Mouse (Mus musculus): ENCODE results near the gene Ccdc88c.

Ccdc88c gene

DNA sequence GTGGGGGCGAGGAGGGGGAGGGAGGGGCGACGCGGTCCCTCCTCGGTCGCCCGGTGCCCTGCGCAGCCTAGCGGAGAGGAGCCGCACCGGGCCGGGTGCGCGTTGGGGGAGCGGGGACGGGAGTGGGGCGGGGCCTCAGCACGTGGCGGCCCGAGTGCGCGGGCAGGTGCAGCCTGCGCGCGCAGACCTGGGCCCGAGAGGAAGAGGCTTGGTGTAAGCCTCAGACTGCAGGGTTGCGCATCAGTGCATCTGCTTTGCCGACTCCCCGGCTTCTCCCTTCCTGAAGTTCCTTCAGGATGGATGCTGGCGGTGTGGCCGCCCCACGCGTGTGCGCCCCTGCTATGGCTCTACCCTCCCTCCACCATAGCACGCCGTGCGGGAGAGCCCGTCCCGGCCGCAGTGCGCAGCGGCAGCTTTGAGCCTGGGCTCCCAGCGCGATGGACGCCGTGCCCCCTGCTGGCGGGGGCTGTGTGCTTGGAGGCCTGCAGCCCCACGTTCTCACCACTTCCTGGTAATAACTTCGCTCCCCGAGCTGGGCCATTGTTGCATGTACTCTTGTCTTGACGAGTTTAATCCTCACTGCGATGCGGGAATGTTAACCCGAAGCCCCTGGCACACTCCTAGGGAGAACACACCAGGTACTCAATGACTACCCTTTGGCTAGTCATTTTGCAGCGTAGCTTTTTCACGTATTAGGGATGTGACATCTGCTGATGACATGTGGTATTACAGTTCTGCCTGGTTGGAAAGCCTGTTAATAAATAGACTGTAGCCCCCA is at the start of gene Ccdc88c:
Gene Ccdc88c, minus strand, starts transcription at position 103 of the 778 bp plus-strand sequence.
- DNase-seq (ENCODE audit: low read depth, low spot score) = peak; percentile 87

DNA sequence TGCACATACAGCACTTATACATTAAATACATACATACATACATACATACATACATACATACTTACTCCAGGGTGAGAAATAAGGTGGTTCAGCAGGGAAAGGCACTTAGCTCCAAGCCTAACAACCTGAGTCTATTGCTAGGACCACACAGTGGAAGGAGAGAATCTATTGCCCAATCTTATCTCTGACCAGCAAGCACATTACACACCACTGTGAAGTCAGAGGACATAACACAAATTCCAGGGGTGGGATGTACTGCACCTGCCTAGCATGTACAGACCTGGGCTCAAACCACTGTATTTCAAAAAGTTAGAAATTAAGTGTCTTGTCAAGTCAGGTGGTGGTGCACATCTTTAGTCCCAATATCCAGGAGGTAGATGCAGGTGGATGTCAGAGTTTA is 49.1 kb upstream of the Ccdc88c start:
- DNase-seq (ENCODE audit: low read depth, low spot score) = no peak

DNA sequence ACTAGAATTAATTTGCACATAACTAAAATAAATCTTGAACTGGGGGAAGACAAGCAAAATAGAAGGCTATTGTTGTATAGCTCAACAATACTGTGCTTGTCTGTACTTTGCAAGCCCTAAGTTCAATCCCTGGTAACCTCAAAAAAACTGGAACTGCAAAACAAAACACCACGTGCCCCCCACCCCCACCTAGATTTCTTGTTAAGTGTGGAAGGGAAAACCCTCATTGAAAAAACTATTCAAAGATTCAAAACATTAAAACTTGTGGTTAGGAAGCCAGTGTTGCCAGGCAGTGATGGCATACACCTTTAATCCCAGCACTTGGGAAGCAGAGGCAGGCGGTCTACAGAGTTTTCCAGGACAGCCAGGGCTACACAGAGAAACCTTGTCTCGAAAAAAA is 46.6 kb upstream of the Ccdc88c start:
- DNase-seq (ENCODE audit: low read depth, low spot score) = no peak

DNA sequence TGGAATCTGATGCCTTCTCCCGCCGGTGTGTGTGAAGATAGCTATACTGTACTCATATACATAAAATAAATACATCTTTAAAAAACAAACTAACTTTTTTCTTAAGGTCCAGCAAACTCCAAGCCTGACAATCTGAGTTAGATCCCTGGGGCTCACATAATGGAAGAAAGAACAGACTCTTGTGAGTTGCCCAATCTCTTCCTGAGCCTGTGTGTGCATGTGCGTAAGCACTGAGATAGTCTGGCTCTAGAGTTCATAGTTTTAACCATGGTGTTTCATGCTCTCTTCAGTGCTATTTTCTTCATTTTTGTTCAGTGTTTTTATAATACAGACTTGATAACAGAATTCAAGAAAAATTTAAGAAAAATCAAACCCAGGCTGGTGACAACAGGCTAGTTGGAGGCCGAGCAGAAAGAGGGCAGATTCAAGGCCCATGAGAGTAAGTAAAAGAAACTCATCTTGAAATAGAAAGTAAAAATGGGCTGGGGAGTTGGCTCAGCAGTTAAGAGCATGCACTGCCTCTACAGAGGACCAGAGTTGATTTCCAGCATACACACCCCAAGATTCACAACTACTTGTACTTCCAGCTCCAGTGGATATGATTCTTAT is 46.1 kb upstream of the Ccdc88c start:
- no peak for DNase-seq (ENCODE audit: low read depth, low spot score)

DNA sequence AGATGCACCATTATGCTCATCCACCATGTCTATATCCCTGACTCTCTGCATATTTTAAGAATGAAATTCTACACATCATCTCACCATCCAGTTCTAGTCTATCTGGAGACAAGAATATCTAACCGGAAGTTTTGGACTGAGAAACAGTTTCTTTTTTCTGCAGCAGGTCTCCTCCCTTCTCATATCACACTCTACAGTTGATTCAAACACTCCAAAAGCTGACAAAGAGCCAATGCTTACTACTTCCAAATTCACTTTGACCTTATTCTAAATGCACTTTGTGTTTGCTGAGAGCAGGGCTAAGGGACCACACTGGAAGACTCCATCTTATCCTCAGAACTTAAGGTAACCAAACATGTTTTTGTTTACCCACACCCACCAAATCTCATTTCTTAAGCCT is 41.0 kb upstream of the Ccdc88c start:
- DNase-seq (ENCODE audit: low read depth, low spot score) = no peak

DNA sequence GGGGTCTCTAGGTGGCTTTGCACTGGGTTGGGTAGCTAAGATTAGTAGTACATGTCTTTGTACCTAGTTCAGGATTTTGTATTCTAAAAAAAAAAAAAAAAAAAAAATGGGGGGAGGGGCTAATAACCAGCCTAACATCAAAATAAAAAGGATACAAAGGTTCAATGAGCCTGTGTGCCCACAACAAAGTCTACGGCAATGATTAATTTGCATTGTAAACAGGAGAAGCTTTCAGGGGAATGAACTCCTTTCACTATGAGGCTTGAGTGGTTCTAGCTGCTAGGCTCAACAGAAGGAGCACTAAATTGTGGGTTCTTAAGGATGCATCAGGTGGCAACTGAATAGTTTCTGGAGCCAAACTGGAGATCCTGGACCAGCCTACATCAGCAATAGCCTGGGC is 37.5 kb upstream of the Ccdc88c start:
- no peak for DNase-seq (ENCODE audit: low read depth, low spot score)

DNA sequence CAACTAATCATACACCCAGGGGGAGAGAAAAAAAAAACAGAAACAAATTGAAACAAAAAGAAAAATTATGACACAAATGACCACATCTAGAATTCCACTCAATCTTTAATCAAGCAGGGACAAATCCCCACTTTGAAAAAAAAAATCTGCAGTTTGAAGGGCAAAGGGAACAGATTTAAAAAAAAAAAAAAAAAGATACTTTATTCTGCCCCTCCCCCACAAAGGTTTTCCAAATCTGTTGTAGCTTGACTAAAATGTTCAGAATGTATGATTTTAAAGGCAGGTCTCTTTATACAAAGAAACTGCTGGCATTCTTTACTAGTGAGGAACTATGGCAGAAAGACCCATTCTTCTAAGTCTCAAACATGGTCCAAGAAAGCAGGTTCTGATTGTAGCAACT is 11.1 kb upstream of the Ccdc88c start:
- no peak for DNase-seq (ENCODE audit: low read depth, low spot score)

DNA sequence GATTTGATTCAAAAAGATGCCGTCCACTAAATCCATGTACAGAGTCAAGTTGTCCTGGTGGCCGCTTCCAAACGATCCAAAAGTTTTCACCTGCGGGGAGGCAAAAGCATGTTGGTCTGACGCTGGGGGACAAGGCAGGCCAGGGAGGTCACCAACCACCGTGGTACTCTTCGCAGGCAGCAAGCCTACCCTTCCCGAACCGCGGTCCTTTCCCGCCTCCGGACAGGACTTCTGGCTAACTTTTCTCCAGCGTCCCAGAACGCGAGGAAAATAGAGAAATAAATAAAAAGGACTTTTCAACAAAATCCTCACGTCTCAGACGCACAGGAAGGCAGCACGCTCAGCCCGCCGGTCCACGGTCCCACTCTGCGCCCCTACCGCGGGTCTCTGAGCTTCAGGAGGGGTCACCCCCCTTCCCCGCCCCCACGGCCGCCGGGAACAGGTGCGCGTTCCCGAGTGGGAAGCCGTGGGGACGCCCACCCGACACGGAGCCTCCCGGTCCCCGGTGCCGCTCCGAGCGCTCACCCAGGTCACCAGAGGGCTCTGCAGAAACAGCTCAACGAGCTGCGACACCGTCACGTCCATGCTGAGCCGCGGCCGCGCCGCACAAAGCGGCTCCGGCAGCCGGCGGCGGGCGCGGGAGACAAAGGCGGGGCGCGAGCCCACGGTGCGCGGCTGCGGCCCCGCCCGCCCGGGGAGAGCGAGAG is 456 bp downstream of the Ccdc88c start:
- DNase-seq (ENCODE audit: low read depth, low spot score) = no peak

DNA sequence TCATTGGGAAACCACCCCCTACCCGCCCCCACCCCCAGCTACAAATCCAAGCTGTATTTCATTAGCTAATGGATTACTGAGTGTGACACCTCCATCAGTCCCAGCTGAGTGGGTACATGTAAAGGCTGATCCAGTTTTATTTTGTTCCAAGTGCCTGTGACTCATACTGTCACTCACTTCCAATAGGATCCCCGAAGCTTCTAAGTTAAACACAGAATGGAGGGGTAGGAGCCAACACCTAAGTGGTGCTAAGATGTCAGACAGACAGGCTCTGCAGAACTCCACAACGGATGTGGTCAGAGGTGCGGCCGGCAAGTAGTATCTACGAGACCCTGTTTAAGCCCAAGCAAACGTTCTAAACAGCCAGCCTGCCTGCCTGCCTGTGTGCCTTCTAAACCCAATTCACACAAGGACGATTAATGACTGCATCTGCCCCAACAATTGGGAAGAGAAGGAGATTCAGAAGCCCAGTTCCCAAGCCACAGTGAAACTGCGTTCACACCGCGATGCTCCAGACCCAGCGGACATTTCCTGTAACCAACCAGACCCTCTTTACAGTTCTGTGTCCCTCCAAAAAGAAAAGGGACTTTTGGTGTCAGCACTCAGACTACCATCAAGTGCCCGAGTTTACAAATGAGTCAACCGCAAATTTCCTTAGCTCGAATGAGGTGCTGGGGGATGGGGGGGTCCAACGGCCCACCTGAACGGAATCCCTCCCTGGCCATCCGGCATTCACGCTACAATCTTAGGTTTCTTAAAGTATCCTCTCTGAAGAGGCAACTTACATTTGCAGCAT is 1.2 kb downstream of the Ccdc88c start:
- DNase-seq (ENCODE audit: low read depth, low spot score) = peak; percentile 80

DNA sequence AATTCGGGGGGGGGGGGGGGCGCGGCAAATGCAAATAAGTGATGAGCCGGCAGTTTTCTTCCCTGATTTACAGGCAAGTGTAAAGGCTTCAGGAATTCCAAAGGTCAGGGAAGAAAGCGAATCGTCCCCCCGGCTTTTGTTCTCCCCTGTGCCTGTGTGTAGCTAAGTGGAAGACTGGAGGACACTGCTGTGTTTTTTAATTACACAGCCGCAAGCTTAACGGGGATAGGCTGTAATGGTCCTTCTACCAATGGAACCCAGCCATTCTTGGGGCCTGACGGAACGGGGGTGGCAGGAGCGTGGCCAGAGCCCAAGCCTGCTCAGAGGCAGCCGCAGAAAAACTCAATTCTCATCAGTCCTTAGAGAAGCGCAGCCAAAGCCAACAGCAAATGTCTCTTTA is 1.9 kb downstream of the Ccdc88c start:
- peak; percentile 68 for DNase-seq (ENCODE audit: low read depth, low spot score)

DNA sequence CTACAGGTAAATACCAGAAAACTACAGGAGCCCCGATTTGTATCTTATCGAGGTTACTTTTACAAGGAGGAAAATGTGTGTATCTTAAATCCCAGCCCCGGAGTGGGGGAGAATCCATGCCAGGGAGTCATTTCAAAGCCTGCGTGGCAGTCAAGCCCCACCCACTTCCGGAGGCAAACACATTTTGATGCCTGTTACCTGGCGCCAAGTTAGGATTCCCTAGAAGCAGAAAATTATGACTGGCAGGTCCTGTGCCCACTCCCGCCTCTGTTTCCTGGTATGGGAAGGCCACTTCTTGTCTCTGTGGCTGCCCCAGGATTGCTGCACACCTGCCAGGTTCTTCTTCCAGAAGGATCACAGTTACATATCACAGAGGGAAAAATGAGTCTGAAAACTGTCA is 2.3 kb downstream of the Ccdc88c start:
- peak; percentile 50 for DNase-seq (ENCODE audit: low read depth, low spot score)

DNA sequence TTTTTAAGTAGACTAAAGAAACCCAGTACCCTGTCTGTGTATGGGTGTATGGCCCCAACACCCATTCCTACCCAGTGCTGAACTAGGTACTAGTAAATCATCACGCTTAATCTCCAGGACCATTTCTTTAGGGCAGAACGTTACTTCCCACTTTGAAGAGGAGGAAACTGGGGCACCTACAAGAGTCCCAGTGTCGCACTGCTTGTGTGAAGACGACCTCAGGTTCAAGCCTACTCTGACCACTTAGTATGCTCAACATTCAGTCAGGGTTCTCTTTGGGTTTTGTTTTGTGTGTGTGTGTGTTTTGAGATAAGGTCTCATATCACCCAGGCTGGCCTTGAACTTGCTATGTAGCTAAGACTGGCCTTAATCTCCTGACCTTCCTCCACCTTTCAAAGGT is 2.8 kb downstream of the Ccdc88c start:
- no peak for DNase-seq (ENCODE audit: low read depth, low spot score)

DNA sequence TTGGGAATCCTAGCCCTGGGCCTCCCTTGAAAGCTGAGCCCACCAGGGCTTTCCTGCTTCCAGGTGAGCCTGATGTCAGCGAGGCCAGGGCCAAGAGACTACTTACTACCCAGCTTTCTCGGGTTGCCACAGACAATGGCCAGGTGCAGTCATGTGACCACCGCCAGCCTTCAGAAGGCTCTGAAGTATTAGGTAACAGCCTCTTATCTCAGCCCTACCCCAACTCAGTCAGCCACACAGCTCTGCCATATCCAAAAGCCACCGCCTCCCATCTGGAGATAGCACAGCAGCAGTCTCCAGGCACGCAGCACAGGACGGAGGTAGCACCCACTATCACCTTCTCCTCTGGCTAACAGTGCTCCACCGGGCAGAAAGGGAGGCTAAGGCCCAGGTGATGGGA is 3.5 kb downstream of the Ccdc88c start:
- no peak for DNase-seq (ENCODE audit: low read depth, low spot score)

DNA sequence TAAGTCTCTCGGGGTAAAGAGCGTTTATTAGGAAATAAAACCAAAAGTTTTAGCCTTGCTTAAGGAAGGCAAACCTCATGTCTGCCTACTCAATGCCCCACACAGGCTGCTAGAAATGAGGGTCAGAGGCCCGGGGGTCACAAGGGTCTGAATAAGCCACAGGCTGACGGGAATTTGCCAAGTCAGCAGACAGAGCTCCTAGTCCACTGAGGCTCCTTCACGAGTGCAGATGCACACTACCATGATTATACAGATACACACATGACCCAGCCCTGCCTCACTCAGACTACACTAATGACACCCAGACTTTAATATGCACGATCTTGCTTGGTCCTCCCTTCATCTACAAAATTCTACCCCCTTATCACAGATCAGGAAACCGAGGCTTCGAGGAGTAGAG is 4.0 kb downstream of the Ccdc88c start:
- DNase-seq (ENCODE audit: low read depth, low spot score) = no peak

DNA sequence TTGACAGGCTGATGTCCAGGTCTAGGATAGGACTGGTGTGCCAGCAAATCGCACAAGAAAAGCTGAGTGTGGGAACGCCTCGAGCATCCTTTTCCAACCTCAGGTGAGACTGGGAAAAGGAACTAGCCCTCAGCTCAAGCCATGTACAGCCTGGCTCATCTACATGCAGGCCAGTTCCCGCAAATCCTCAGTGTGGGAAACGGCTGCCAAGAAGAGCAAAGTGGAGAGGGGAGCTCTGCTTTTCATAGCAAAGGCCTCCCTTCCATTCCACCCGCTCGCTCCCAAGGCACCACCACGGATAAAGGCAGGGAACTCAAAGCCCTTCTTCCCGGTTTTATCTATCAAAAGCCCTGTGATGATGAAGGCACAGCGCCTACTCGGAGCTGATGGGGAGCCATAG is 5.7 kb downstream of the Ccdc88c start:
- no peak for DNase-seq (ENCODE audit: low read depth, low spot score)

DNA sequence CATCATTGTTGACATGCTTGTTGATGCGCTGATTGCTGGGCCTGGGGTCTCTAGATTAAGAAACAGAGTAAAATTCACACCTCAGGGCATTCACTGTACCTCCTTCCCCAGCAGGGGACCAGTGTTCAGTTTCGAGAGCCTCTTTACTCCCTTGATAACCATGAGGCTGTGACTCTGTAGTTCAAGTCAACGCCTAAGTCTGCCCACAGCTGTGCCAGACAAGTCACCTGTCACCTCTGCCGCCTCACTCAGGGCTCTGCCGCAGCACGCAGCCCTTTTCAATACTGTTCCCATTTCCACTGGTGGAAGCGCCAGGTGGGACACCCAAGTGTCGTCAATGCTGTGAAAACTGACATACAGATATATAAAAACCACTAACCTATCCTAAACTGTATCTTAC is 6.5 kb downstream of the Ccdc88c start:
- DNase-seq (ENCODE audit: low read depth, low spot score) = no peak

DNA sequence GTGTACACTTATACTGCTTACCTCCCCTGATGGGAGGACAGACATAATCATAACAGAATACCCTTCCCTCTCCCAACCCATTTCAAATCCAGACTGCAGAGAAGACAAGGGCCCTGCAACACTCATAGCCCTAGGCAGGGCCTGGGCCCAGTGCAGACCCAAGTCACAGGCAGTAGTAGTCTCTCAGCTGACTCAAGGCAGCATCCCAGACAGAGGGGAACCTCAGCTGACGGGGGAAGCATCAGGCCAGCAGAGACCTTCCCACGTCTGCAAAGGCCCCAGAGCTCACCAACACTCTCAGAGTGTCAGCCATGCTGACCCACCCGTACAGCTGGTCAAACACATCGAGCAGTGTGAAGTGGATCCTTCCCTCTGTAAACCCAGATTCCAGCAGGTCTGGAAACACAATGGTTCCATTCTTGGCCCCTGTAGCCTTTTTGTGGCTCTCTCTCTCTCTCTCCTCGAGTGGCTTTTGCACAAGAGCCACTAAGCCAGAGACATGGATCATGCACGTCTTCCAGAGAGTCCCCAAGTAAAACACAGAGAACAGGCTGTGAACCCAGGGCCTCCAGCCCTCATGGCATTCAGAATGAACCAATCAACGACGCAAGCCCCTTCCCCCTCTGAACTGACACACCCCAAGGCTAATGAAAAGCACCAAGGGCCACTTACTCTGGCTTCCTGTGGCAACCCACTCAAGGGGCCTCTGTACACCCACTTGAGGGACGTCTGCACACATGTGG is 7.2 kb downstream of the Ccdc88c start:
- DNase-seq (ENCODE audit: low read depth, low spot score) = no peak

DNA sequence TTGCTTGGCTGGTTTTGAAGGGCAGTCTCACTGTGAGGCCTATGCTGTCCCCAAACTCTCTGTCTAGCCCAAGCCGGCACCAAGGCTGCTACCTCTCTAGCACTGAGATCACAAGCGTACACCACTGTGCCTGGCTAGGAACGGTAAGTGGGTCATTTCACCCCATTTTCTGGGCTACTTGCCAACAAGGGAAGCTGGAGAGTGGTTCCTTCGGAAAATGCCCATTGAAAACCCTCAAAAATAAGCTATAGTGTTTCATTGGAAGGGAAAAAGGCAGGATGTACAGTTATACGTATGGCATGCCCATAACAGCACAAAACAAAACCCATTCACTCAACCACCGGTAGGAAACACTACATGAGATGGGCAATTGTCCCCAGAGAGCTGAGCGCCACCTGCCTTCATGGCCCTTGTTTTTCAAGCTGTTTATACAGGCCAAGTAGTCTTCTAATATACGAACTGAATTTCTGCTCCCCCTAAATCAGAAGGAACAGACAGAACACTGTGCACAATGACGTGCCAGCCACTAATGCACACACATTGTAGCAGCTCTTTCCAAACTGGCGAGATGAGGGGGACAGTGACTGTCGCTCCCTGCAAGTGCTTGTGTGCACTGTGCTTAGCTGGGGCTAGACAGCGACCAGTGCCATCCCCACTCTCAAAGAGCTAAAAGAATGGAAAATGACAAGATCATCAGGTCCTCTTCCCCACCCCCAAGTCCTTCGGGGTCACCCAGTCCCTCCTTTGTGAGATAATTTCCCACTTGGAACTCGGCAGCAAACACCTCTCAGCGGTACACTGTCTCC is 8.4 kb downstream of the Ccdc88c start:
- DNase-seq (ENCODE audit: low read depth, low spot score) = peak; percentile 83

DNA sequence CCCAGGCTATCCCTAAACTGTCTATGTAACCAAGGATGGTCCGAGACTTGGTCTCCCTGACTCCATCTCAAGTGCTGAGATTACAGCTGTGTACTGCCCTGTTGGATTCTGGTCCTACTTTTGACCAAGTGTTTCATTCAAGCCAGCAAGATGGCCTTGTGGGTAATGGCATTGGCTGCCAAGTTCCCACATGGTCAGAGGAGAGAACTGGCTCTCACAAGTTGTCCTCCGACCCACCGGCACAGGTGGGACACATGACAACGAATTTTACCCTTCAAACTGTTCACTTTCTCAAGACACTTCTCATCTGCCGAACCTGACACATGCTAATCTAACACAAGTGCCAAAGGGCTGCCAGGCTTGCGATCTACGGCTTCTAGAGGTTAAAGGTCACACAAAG is 9.4 kb downstream of the Ccdc88c start:
- no peak for DNase-seq (ENCODE audit: low read depth, low spot score)

DNA sequence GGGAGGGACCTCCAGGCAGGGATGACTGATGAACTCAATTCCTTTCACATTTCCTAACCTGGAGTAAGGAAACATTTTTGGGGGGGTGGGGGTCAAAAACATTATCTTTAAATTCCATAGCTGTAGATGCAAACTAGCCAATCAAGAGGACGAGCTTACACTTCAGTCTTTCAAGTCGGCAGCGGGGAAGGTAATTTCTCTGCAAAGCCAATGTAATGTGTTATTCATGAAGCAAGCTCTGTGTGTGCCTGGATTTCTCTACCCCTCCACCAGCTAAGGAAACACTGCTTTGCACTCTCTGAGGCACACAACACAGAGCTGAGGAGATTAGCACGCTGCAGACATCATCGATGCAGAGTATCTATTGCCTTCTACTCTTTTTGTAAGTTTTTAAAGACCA is 9.8 kb downstream of the Ccdc88c start:
- no peak for DNase-seq (ENCODE audit: low read depth, low spot score)

DNA sequence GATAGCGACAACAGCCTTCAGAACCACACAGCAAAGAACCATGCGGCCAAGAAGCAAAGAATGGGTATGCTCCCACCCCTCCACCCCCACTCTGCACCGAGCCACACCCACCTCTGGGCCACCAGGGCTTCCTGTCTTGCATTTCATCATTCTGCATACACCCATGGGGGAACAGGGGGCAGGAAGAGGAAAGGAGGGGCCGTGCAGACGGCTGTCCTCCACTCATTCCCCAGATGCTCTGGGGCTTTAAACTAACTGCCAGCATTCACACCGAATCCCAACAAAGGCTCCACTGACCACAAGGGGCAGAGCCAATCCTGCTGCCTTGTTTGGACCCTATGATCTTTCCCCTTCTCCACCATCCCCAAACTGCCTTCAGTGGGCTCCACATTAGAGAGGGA is 10.9 kb downstream of the Ccdc88c start:
- no peak for DNase-seq (ENCODE audit: low read depth, low spot score)
